In the genomic region with DNA sequence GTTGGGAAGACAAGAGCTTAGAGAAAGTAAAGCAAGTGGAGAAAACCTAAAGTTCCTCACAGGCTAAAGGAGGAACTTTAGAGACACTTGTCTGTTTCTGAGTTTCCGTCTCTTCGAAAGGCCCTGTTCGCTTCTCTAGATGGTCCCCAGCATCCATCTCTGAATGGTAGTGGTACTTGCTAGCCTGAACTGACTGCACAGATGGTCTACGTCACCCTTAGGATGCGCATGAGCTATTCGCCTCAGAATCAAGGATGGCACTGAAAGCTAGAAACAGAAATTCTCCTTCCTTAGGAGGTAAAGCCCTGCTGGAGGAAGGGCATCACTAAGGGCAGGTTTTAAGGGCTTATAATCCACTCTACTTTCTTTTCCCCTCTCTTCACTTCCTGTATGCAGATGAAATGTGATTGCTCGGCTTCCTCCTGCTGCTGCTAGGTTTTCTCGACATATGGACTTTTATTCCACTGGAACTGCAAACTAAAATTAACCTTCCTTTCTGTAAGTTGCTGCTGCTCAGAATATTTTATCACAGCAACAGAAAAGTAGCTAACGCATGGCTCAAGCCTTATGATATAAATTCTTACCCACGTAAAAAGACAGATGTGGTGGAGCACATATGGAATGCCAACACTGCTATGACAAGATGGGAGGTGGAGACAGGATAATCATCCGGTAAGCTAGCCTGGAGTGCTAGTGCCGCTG, we compare ENCODE assay signal across 24 mouse cellular contexts.
"Had no signal": no experiment of that assay in that cellular context is flagged by ENCODE, and none has a peak within 500 bp of the region (broad histone marks: within the 10 kb centered on the region; RNA-seq: fewer than 3 reads in every experiment).

No protein-coding gene starts in this region.

- H3K4me3 ChIP-seq: limb, embryonic 10.5 days; limb, embryonic 13.5 days; liver, embryonic 12.5 days; liver, embryonic 15.5 days; lung, embryonic 15.5 days; megakaryocyte, embryonic 14.5 days; midbrain, embryonic 10.5 days; midbrain, embryonic 13.5 days; myocyte; neural tube, embryonic 13.5 days had no signal

- H3K27ac ChIP-seq: limb, embryonic 10.5 days; limb, embryonic 13.5 days; liver, embryonic 12.5 days; liver, embryonic 15.5 days; lung, embryonic 15.5 days; midbrain, embryonic 10.5 days; midbrain, embryonic 13.5 days; neural tube, embryonic 13.5 days; stomach, postnatal 0 days had no signal

- ATAC-seq: liver, embryonic 12.5 days; midbrain, embryonic 13.5 days; midbrain, embryonic 16.5 days had no signal

- DNase-seq: kidney, adult 18-20 months; kidney, adult 9 months; kidney, postnatal 14 days; kidney, postnatal 4 days; layer of hippocampus, adult 9-11 months; layer of hippocampus, postnatal 36 days; liver; lung, adult 18-20 months; lung, postnatal 10 days; lung, postnatal 36 days; retina, postnatal 1 day; thymus, postnatal 25 days had no signal
